Mouse (Mus musculus): ENCODE measurements around the gene Fos. TPM values are rescaled to one million over a fixed set of nuclear protein-coding genes. Genes with fewer than 3 reads are reported as not detected.

Fos gene
- polyA plus RNA-seq, 1 experiment from 2014 or later, result 1.3 TPM

DNA sequence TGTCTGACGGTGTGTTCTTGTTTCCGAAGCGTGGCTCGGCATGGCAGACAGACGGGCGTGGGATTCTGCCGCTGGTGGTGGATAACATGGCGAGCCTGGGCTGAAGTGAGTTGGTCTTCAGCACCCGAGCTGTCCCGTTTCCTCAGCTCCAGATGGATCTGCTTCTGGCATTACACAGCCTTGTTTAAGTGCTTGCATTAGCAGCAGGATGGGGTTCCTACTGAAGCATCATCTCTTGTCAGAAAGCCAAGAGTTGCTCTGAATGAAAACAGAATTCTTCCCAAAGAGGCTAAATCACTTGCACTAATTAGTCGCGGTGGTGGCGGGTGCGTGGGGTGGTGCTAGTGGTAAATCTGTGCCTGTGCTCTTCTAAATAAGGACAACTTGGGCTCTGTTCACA is 5.8 kb upstream of the Fos start:
- DNase-seq, result no peak
- no peak for ATAC-seq
- H3K4me3 ChIP-seq (ENCODE audit: low read depth, low read length), result no peak overlapping the region
- H3K9ac ChIP-seq (replicated peaks), result no peak overlapping the region
- no peak for TF ChIP-seq EP300 (IDR thresholded peaks at IDR 0.05; ENCODE audit: low read depth)
- TF ChIP-seq CTCF (IDR thresholded peaks at IDR 0.05; ENCODE audit: low read depth), result no peak
- no peaks in the 10 kb centered on the region for H3K36me3 ChIP-seq (replicated peaks; ENCODE audit: insufficient read depth, low read length)
- H3K4me1 ChIP-seq (ENCODE audit: insufficient read depth), result peaks cover 16% of the 10 kb centered on the region
- peak overlapping the region; percentile 60 for H3K27ac ChIP-seq (ENCODE audit: low read depth)
- H3K9me3 ChIP-seq (ENCODE audit: low read length), result no peaks in the 10 kb centered on the region
- WGBS (ENCODE audit: insufficient replicate concordance), result 75% methylated on average over 14 of the region's 14 CpGs
- H3K4me2 ChIP-seq (ENCODE audit: low read depth, low read length), result no peak overlapping the region; the same call in 1 of the 2 replicates
- peaks cover 20% of the 10 kb centered on the region for H3K27me3 ChIP-seq (ENCODE audit: insufficient read depth, low read length)

DNA sequence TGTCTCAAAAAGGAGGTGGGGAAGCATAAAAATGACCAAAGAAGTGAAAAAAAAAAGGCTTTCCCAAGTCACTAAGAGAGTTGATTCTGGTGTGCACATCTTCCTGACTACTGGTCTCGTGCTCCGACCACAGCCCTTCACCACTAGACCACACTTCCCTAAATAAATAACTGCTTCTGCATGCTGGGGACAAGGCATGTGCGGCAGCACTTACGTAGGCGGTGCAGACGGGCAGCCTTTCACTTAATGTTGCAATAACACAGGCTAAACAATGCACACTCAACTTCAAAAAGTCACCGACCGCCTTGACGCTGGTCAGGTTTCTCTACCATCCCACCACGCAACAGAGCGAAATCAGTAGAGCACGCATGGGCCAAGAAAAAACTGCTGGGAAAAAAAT is 5.0 kb upstream of the Fos start:
- peaks cover 26% of the 10 kb centered on the region for H3K27me3 ChIP-seq (ENCODE audit: insufficient read depth, low read length)
- H3K4me3 ChIP-seq (ENCODE audit: low read depth, low read length), result no peak overlapping the region
- 17% methylated on average over 12 of the region's 12 CpGs for WGBS (ENCODE audit: insufficient replicate concordance)
- no peaks in the 10 kb centered on the region for H3K36me3 ChIP-seq (replicated peaks; ENCODE audit: insufficient read depth, low read length)
- TF ChIP-seq EP300 (IDR thresholded peaks at IDR 0.05; ENCODE audit: low read depth) (peak; percentile 77), CTCF (IDR thresholded peaks at IDR 0.05; ENCODE audit: low read depth) (no peak)
- H3K4me1 ChIP-seq (ENCODE audit: insufficient read depth), result peaks cover 19% of the 10 kb centered on the region
- H3K9ac ChIP-seq (replicated peaks), result no peak overlapping the region
- H3K27ac ChIP-seq (ENCODE audit: low read depth), result peak overlapping the region; percentile 46
- no peak for ATAC-seq
- no peaks in the 10 kb centered on the region for H3K9me3 ChIP-seq (ENCODE audit: low read length)
- peak; percentile 64 for DNase-seq
- H3K4me2 ChIP-seq (ENCODE audit: low read depth, low read length), result peak overlapping the region; percentile 23

DNA sequence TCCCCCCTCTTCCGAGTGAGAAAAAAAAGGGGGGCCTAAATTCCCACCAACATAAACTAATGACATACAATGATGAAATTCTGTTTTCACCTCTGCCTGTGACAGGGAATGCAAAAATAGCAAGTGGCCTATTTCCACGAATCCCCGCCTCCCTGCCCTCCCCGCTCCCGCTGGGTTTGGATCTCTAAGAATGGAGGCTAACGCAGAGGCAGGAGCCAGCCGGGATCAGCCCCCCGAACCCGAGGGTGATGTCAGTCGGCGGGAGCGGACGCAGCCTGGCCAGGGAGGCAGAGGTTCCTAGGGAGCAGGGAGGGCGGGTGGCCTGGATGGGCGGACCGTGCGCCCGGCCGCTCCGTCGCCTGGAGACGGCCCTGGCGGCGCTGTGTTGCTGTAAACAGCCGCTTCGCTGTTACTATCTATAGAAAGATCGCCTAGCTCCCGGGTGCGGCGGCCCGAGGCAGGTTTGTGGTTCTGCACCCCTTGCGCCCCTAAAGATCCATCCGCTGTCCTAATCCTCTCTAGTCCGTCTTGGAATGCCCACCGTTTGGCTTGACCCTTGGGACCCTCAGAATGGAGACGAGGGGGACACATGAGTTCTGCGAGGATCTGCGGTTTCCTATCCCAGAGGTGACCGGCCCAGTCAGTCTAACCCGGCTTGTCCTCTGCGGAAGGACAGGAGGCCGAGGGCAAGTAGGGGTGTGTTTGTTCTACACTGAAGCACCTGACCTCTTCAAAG is 1.6 kb upstream of the Fos start:
- Histone ChIP-seq H3K27ac (ENCODE audit: low read depth) (peak overlapping the region; percentile 83), H3K36me3 (replicated peaks; ENCODE audit: insufficient read depth, low read length) (no peaks in the 10 kb centered on the region; the same call in 1 of the 2 replicates), H3K9ac (replicated peaks) (peak overlapping the region; percentile 65), H3K4me3 (ENCODE audit: low read depth, low read length) (peak overlapping the region; percentile 71), H3K4me1 (ENCODE audit: insufficient read depth) (peaks cover 33% of the 10 kb centered on the region), H3K9me3 (ENCODE audit: low read length) (no peaks in the 10 kb centered on the region), H3K4me2 (ENCODE audit: low read depth, low read length) (peak overlapping the region; percentile 98), H3K27me3 (ENCODE audit: insufficient read depth, low read length) (peaks cover 44% of the 10 kb centered on the region)
- TF ChIP-seq EP300 (IDR thresholded peaks at IDR 0.05; ENCODE audit: low read depth) (no peak), CTCF (IDR thresholded peaks at IDR 0.05; ENCODE audit: low read depth) (peak; percentile 20; the same call in 1 of the 2 replicates)
- ATAC-seq (peak; percentile 52), DNase-seq (peak; percentile 77)
- 1% methylated on average over 42 of the region's 42 CpGs for WGBS (ENCODE audit: insufficient replicate concordance)

DNA sequence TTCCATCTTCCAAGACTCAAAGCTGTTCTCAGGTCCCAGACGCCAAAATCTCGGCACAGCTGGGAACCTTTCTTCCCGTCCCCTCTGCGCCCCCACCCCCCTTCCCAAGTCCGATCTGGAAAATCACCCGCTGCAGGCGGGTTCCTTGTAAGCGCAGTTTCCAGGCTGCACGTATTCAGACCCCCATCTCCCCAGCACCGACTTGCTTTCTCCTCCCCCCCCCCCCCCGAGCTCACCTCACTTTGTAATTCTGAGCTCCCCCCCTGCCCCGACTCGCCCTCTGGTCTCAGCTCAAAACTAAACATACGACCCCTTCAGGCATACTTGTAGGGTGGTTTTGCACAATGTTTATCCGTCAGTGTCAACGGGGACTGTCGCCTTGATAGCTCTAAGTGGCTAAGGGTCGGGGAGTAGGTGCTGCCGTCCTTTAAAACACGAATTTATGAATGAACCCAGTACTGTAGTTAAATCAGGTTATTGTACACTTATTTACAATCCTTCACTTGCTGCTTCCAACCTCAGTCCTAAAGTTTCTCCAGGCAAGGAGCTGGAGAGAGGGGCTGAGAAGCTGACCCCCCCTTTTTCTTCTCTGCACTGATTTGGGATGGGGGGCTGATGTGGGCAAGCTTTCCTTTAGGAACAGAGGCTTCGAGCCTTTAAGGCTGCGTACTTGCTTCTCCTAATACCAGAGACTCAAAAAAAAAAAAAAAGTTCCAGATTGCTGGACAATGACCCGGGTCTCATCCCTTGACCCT is 857 bp upstream of the Fos start:
- no peak for DNase-seq

GRCm38 (mm10) chr12:85474298-85475231 is 875 bp downstream of the Fos start:
- peak; percentile 52 for DNase-seq
- Histone ChIP-seq H3K27ac (ENCODE audit: low read depth) (peak overlapping the region; percentile 83), H3K4me3 (ENCODE audit: low read depth, low read length) (peak overlapping the region; percentile 71), H3K27me3 (ENCODE audit: insufficient read depth, low read length) (peaks cover 44% of the 10 kb centered on the region), H3K9ac (replicated peaks) (peak overlapping the region; percentile 75), H3K4me2 (ENCODE audit: low read depth, low read length) (peak overlapping the region; percentile 98), H3K9me3 (ENCODE audit: low read length) (no peaks in the 10 kb centered on the region), H3K4me1 (ENCODE audit: insufficient read depth) (peaks cover 28% of the 10 kb centered on the region), H3K36me3 (replicated peaks; ENCODE audit: insufficient read depth, low read length) (no peaks in the 10 kb centered on the region; the same call in 1 of the 2 replicates)
- WGBS (ENCODE audit: insufficient replicate concordance), result under 1% methylated on average over 49 of the region's 49 CpGs
- TF ChIP-seq EP300 (IDR thresholded peaks at IDR 0.05; ENCODE audit: low read depth) (no peak), CTCF (IDR thresholded peaks at IDR 0.05; ENCODE audit: low read depth) (no peak)
- ATAC-seq, result peak; percentile 4; the same call in 1 of the 2 replicates

More for the DNA sequence above, 857 bp upstream of the Fos start:
- ATAC-seq, result no peak
- peaks cover 44% of the 10 kb centered on the region for H3K27me3 ChIP-seq (ENCODE audit: insufficient read depth, low read length)
- peaks cover 33% of the 10 kb centered on the region for H3K4me1 ChIP-seq (ENCODE audit: insufficient read depth)
- TF ChIP-seq EP300 (IDR thresholded peaks at IDR 0.05; ENCODE audit: low read depth), result no peak
- 0 out of 2 replicates have a peak, but pooled peaks have one; percentile 4 for TF ChIP-seq CTCF (IDR thresholded peaks at IDR 0.05; ENCODE audit: low read depth)
- H3K36me3 ChIP-seq (replicated peaks; ENCODE audit: insufficient read depth, low read length), result no peaks in the 10 kb centered on the region; the same call in 1 of the 2 replicates
- WGBS (ENCODE audit: insufficient replicate concordance), result 1% methylated on average over 22 of the region's 23 CpGs
- peak overlapping the region; percentile 75 for H3K9ac ChIP-seq (replicated peaks)
- H3K4me2 ChIP-seq (ENCODE audit: low read depth, low read length), result peak overlapping the region; percentile 98
- peak overlapping the region; percentile 83 for H3K27ac ChIP-seq (ENCODE audit: low read depth)
- H3K4me3 ChIP-seq (ENCODE audit: low read depth, low read length), result peak overlapping the region; percentile 71
- H3K9me3 ChIP-seq (ENCODE audit: low read length), result no peaks in the 10 kb centered on the region
